Mouse (Mus musculus): Measurements from ENCODE around the gene Mgea5. TPM values are rescaled to one million over a fixed set of nuclear protein-coding genes. Genes with fewer than 3 reads are reported as not detected.

Gene Mgea5
- total and polyA plus RNA-seq, 3 experiments, result 54.4 to 67.0 TPM; not detected in 1

DNA sequence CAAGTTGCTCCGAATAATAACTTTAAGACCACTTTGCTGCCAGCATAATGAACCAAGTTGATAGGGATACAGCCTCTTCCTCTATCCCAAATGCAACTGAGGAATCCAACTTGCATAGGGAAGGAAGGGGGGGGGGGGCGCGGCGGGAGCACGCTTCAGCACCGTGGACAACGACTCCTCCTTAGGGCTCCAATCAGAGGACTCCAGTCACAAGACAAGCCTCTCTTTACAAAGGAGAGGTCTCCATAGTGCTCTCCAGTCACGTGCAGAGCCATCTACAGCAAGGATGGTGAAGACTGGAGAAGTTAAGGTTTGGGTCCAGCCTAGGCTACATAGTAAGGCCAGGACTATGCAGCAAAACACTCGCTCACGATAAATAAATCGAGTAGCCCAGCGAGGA is 30.2 kb upstream of the Mgea5 start:
- DNase-seq (ENCODE audit: low read depth, low spot score), result peak; percentile 81
- Histone ChIP-seq H3K36me3 (ENCODE audit: control insufficient read depth in 1 of 2, insufficient read depth in 2 of 2, low read length in 2 of 2) (no peaks in the 10 kb centered on the region), H3K9ac (ENCODE audit: control insufficient read depth, low read depth, low read length, poor library complexity, severe bottlenecking) (no peak overlapping the region), H3K4me3 (ENCODE audit: control insufficient read depth in 1 of 2, insufficient read depth in 1 of 2, low read depth in 2 of 2, low read length in 2 of 2) (no peak overlapping the region), H3K4me1 (ENCODE audit: control insufficient read depth in 1 of 2, insufficient read depth in 2 of 2, low read length in 2 of 2) (peaks cover 0 to 5% of the 10 kb centered on the region in 2 experiments; a peak in 2 of 4 replicates), H3K9me3 (replicated peaks; ENCODE audit: insufficient read depth, low read length) (no peaks in the 10 kb centered on the region), H3K27me3 (ENCODE audit: control insufficient read depth in 1 of 2, insufficient read depth in 2 of 2, low read length in 2 of 2) (no peaks in the 10 kb centered on the region), H3K79me2 (ENCODE audit: control insufficient read depth, insufficient read depth, low read length, poor library complexity) (no peaks in the 10 kb centered on the region), H3K27ac (ENCODE audit: control insufficient read depth, low read depth, low read length) (no peak overlapping the region)
- peak; percentile 83 for TF ChIP-seq MAX (IDR thresholded peaks at IDR 0.05; ENCODE audit: low read length)
- TF ChIP-seq MAZ (IDR thresholded peaks at IDR 0.05; ENCODE audit: low read depth, low read length), result peak; percentile 74
- TF ChIP-seq SIN3A (IDR thresholded peaks at IDR 0.05; ENCODE audit: low read length), result peak; percentile 93
- TF ChIP-seq GATA1 (IDR thresholded peaks at IDR 0.05; ENCODE audit: low read depth, low read length), result no peak
- TF ChIP-seq JUND (IDR thresholded peaks at IDR 0.05; ENCODE audit: low read depth, low read length), result no peak
- TF ChIP-seq E2F4 (IDR thresholded peaks at IDR 0.05; ENCODE audit: borderline replicate concordance, low read depth, low read length), result no peak
- TF ChIP-seq RAD21 (IDR thresholded peaks at IDR 0.05; ENCODE audit: low read depth, low read length), result no peak
- peak; percentile 91 for TF ChIP-seq BHLHE40 (IDR thresholded peaks at IDR 0.05; ENCODE audit: borderline replicate concordance, low read depth, low read length)
- TF ChIP-seq USF1 (IDR thresholded peaks at IDR 0.05; ENCODE audit: low read depth, low read length), result peak; percentile 82
- peak; percentile 92 for TF ChIP-seq MXI1 (IDR thresholded peaks at IDR 0.05; ENCODE audit: low read depth, low read length)
- TF ChIP-seq EP300 (IDR thresholded peaks at IDR 0.05; ENCODE audit: low read depth in 1 of 2, low read length in 2 of 2), result no peak
- TF ChIP-seq ZNF384 (IDR thresholded peaks at IDR 0.05; ENCODE audit: low read depth, low read length), result no peak

DNA sequence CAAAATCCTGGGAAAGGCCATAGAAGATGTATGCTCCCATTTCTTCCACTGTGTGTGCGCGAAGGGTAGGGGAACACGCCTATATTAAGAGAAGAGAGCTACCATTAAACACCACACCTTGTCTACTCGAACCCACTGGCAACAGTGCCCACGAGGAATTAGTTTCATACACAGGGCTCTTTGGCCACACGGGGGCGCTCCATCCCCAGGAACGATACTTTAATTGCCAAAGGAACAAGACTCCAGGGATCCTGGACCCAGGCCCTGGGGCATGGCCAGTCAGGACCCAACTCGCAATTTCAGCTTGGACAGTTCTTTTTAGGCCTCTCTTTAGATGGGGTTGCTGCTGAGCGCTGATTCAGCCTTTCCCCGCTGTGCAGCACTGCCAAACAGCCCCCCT is 29.6 kb upstream of the Mgea5 start:
- Histone ChIP-seq H3K4me1 (ENCODE audit: control insufficient read depth in 1 of 2, insufficient read depth in 2 of 2, low read length in 2 of 2) (peaks cover 0 to 5% of the 10 kb centered on the region in 2 experiments; a peak in 2 of 4 replicates), H3K4me3 (ENCODE audit: control insufficient read depth in 1 of 2, insufficient read depth in 1 of 2, low read depth in 2 of 2, low read length in 2 of 2) (no peak overlapping the region), H3K27ac (ENCODE audit: control insufficient read depth, low read depth, low read length) (no peak overlapping the region), H3K9ac (ENCODE audit: control insufficient read depth, low read depth, low read length, poor library complexity, severe bottlenecking) (no peak overlapping the region), H3K36me3 (ENCODE audit: control insufficient read depth in 1 of 2, insufficient read depth in 2 of 2, low read length in 2 of 2) (no peaks in the 10 kb centered on the region), H3K27me3 (ENCODE audit: control insufficient read depth in 1 of 2, insufficient read depth in 2 of 2, low read length in 2 of 2) (no peaks in the 10 kb centered on the region), H3K9me3 (replicated peaks; ENCODE audit: insufficient read depth, low read length) (no peaks in the 10 kb centered on the region), H3K79me2 (ENCODE audit: control insufficient read depth, insufficient read depth, low read length, poor library complexity) (no peaks in the 10 kb centered on the region)
- peak; percentile 81 for DNase-seq (ENCODE audit: low read depth, low spot score)
- TF ChIP-seq HCFC1 (IDR thresholded peaks at IDR 0.05; ENCODE audit: low read depth, low read length) (no peak), RAD21 (IDR thresholded peaks at IDR 0.05; ENCODE audit: low read depth, low read length) (peak; percentile 86), NELFE (IDR thresholded peaks at IDR 0.05; ENCODE audit: low read depth, low read length) (no peak), MAX (IDR thresholded peaks at IDR 0.05; ENCODE audit: low read length) (no peak), RCOR1 (IDR thresholded peaks at IDR 0.05; ENCODE audit: low read depth, low read length) (no peak), POLR2AphosphoS5 (IDR thresholded peaks at IDR 0.05; ENCODE audit: borderline replicate concordance, low read depth, low read length) (no peak), SMC3 (IDR thresholded peaks at IDR 0.05; ENCODE audit: low read depth, low read length) (peak; percentile 81), EP300 (IDR thresholded peaks at IDR 0.05; ENCODE audit: low read depth in 1 of 2, low read length in 2 of 2) (no peak), MAZ (IDR thresholded peaks at IDR 0.05; ENCODE audit: low read depth, low read length) (0 out of 2 replicates have a peak, but pooled peaks have one; percentile 15), KAT2A (conservative IDR thresholded peaks at IDR 0.05; ENCODE audit: low read depth, low read length) (no peak), UBTF (IDR thresholded peaks at IDR 0.05; ENCODE audit: borderline replicate concordance, insufficient read depth, low read depth, low read length) (no peak), CTCF (IDR thresholded peaks at IDR 0.05 in 2 of 3, conservative IDR thresholded peaks at IDR 0.05 in 1 of 3; ENCODE audit: control insufficient read depth in 1 of 3, insufficient read depth in 1 of 3, low read depth in 2 of 3, low read length in 3 of 3, poor library complexity in 1 of 3, severe bottlenecking in 1 of 3) (peak; percentile 88 to 97 (median 95)), USF2 (IDR thresholded peaks at IDR 0.05; ENCODE audit: borderline replicate concordance in 1 of 2, insufficient read depth in 1 of 2, low read depth in 1 of 2, low read length in 2 of 2) (no peak), ZC3H11A (IDR thresholded peaks at IDR 0.05; ENCODE audit: low read depth, low read length) (peak; percentile 65)

Measured in MEL (cell line).